Mouse (Mus musculus) urinary bladder, postnatal 4 days (tissue): ENCODE measurements at regions not wholly inside any gene's neighbourhood (a gene's known extent, or its start where the extent isn't known, plus 50 kb on each side); places are given as distances from the start of the nearest gene placed in this dataset.

ENCODE experiments used
- DNase-seq, 2 experiments: peaks; one replicate each; pipeline ENCODE4 v3.0.0; 2021 to 2022; ENCODE audit warnings: low spot score in 2 of 2

GRCm38 (mm10) chr8:34703351-34703750, 591.8 kb upstream of the Gm10131 start:
- DNase-seq = no peak

GRCm38 (mm10) chr8:34702806-34703205, 591.3 kb upstream of the Gm10131 start:
- no peak for DNase-seq

- no peak for DNase-seq
Observed at GRCm38 (mm10) chr8:34699015-34699414, 587.5 kb upstream of the Gm10131 start.

DNA sequence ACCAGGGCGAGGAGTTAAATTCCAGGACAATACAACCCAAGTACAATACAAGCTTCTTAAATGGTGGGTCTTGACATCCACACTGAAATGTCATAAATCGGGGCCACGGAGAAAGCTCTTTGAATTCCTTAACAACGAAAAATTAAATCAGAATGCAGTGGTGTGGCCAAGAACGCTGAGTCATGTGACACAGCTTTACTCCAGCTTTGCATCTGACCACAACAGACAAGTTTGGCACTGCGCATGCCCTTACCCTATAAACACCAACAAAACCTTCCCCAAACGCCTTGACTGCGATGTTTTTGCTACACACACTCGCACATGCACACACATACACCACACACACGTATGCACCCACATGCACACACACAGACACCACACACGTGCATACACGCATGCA, 584.8 kb upstream of the Gm10131 start:
- no peak for DNase-seq

DNA sequence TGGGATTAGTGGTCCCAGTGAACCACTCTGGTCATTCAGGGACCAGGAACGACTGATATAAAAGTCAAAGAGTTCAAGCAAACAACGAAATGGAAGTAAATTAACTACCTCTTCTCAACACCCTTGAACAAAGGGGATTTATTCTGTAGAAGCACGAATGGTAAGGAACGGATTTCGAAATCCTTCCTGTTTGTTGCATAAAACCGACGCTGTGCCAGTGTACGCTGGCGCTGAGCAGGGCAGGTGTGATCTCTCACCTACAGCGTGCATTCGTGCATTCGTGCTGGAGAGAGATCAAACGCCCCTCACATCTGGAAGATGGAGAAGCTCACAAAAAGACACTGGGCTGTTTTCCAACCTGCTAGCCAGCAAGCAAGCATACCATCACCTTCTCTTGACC, 581.1 kb upstream of the Gm10131 start:
- DNase-seq = no peak

- no peak for DNase-seq
Observed at GRCm38 (mm10) chr8:34691776-34692175, 580.2 kb upstream of the Gm10131 start.

- DNase-seq = no peak
Observed at GRCm38 (mm10) chr8:34689825-34690493, 578.4 kb upstream of the Gm10131 start.

- no peak for DNase-seq
Observed at GRCm38 (mm10) chr8:34689049-34689824, 577.7 kb upstream of the Gm10131 start.

GRCm38 (mm10) chr8:34688396-34689048, 577.0 kb upstream of the Gm10131 start:
- DNase-seq = no peak

- DNase-seq = no peak
Observed at GRCm38 (mm10) chr8:34686371-34686770, 574.8 kb upstream of the Gm10131 start.

GRCm38 (mm10) chr8:34684683-34685082, 573.1 kb upstream of the Gm10131 start:
- DNase-seq = no peak

GRCm38 (mm10) chr8:34683173-34683572, 571.6 kb upstream of the Gm10131 start:
- no peak for DNase-seq

DNA sequence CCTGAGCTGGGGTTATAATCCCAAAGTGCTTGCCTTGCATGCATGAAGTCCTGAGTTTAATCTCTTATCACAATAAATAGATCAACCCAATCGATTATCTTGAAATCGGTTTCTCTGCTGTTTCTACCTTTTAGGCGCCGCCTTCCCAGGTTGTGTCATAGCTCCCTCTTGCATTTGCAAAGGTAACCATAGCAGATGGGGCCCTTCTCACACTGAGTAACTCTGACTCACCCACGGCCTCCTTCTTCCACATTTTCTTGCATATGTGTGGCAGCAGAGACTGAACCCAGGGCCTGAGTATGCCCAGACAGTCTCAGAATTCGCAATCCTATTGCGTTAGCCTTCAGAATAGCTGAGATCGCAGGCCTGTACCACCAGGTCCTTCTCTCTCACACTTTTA, 570.7 kb upstream of the Gm10131 start:
- no peak for DNase-seq

DNA sequence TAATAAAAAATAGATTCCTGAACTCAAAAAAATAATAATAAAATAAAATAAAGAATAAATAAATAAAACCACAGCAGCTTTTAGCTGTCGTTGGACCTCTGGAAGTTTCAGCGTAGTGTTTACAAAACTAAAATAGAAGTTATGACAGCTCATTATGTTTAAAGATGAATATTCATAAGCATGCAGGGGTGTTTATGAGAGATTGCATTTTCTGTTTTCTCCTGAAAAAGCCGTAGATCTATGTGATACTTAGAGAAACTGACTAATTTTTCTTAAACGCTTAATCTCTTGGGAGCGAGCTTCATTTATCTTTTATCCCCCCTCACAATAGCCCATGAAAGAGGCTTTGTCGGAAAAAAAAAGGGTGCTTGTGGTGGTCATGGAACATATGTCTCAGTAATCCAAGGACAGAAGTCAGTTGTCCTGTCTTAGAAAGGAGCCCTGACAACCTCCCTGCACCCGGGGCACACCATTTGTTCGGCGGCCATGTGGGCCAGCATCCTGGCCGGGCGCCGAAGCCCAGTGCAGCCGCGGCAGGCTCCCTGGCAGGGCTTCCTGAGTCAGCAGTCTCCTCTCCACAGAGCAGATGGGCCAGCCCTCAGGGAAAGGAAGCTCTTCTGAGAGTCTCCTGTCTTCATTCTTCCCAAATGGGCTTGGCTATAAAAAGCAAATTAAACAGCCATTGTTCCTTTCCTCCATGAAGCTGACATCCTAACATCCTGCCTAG, 568.2 kb upstream of the Gm10131 start:
- DNase-seq = no peak

DNA sequence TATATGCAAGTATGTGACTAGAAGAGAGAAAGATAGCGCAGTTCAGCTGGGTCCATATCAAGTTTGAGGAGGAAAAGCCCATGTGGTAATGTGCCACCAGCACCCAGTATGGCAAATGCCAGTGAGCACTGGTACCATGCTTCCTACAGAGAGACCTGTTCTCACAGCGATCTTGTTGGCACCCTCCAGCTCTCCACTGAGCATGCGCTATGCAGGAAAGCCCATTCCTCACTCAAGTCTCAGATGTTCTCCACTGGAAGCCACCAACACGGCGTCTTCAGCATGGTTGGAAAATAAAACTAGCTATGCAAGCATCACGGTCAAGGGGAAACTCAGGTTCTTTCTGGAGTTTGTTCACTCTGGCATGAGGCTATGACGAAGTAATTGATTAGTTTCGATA, 567.3 kb upstream of the Gm10131 start:
- no peak for DNase-seq

GRCm38 (mm10) chr8:34671716-34672115, 560.2 kb upstream of the Gm10131 start:
- no peak for DNase-seq

- no peak for DNase-seq
Observed at GRCm38 (mm10) chr8:34670930-34671715, 559.6 kb upstream of the Gm10131 start.

GRCm38 (mm10) chr8:34669146-34669545, 557.6 kb upstream of the Gm10131 start:
- no peak for DNase-seq

DNA sequence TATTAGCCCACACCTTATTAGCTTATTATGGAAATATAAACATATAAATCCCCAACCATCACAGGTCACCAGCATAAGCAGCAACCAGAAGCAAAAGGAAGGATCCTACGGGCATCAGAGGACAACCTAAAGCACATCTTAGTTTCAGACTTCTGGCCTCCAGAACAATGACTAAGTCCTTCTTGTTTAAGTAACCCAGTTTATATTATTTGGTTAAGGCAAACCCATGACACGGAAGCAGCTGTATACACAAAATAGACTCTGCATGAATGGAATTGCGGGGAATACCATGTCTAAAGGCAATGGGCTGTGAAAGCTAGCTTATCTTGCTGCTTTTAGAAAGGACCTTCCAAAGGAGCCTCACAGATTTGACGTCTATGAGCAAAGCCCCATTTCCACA, 552.9 kb upstream of the Gm10131 start:
- no peak for DNase-seq

- DNase-seq = no peak
Observed at GRCm38 (mm10) chr8:34662532-34662931, 551.0 kb upstream of the Gm10131 start.

- DNase-seq = no peak
Observed at GRCm38 (mm10) chr8:34651750-34652149, 540.2 kb upstream of the Gm10131 start.
